Mouse (Mus musculus): ENCODE measurements around the gene Nmnat3.

GRCm38 (mm10) chr9:98430528-98430927 lies 143.3 kb downstream of the Nmnat3 start:
- TF ChIP-seq CTCF (IDR thresholded peaks at IDR 0.05; ENCODE audit: borderline replicate concordance, control insufficient read depth, extremely low read depth, insufficient read depth, low read length, poor library complexity), result no peak
- no peak for TF ChIP-seq POLR2A (IDR thresholded peaks at IDR 0.05; ENCODE audit: control insufficient read depth, extremely low read depth, insufficient read depth, low read length, poor library complexity)
